Mouse (Mus musculus) cerebral cortex, adult 2 months (tissue): Measurements from ENCODE around the gene Tmem203.

ENCODE experiments used
- WGBS: fragments of 180-500 bp; shearing (Covaris S2); methylation state at CpG from one replicate; pipeline ENCODE4 v1.1.7; 2018; 5-methylcytosine and 5-hydroxymethylcytosine counted together

The Tmem203 gene

DNA sequence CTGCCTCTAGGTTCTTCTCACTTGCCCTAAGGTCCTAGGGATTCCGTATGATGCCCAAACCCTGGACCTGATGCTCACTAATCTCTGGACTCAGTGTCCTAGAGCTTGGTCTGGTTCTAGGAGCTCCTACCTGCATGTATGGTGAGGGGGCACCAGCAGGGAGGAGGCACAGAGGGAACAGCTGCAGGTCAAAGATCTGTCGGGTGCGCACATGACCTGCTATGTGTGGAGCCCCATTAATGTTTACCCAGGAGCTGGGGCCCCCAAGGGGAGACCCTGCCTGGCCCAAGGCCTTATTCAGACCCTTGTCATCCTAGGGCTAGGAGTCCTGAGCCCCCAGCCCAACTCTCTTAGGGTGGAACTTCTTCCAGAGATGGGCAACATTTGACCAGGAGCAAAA lies 21.2 kb upstream of the Tmem203 start, which contains the start of gene Slc34a3:
Slc34a3 (minus strand) TSS at position 315 of the 400 bp plus-strand sequence.
- WGBS: 86% methylated on average over 3 of the region's 3 CpGs

DNA sequence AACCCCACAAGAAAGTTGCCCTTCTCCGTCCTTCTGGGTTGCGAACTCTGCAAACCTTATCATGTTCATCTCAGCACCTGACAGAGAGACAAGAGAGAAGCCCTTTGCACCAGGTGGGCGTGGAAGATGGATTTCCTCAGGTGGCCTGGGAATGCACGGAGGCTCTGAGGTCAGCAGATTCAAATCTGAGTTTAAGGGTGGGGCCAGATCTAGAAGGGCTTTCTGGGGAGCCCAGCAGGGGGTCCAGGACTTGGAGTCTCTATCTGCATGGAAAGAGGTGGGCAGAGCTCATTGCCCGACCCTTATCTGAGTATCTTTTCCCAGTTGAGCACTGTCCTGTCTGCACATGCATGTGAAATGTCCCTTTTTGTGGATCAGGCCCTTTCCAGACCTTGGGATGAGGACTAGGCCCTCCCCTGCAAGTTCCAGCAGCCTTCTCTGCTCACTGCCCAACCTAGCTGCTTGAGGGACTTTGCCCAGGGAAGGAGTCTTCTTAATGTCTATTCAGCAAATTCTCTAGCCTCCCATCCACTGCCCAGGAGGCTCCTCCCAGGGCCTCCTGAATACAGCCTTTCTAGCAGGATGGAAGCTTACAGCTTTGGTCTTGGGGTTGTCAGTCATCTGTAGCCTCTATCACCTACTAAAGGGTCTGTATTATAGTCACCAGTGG lies 20.6 kb upstream of the Tmem203 start:
- 78% methylated on average over 5 of the region's 5 CpGs for WGBS

DNA sequence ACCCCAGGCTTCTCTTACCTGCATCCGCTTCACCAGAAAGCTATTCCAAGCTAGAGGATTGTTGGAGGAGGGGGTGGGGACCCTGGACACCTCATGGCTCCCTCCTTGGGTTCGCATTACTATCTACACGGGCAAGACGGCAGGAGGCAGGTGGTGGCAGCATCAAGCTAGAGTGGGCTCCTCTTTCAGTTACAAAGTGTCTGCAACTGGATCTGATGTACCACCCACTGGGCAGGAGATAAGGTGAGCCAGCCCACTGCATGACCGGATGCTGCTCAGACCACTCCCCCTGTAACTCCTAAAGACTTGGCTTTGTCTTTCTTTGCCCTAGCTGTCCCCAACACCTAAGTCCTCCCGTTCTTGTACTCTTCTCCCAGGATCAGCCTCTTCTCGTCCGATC lies 18.6 kb upstream of the Tmem203 start, which contains the start of gene Rnf224:
Rnf224 (minus strand) TSS at position 174 of the 400 bp plus-strand sequence.
- 49% methylated on average over 8 of the region's 8 CpGs for WGBS

DNA sequence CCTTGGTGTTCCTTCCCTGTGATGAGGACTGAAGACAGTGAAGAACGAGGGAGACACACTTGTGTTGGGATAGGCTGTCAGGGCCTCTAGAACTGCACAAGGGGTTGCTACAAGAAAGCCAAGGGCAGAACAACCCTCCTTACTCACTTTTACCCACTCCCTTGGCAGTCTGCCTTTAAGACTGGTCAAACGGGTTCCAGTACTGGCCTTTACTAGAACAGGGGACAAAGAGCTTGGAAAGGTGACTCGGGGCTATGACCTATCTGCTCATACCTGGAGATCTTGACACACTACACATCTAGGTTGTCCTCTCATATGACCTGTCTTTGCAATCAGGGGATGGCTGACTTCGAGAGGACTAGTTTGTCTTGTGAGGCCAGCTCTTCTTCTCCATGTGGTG lies 17.7 kb upstream of the Tmem203 start:
- 75% methylated on average over 4 of the region's 4 CpGs for WGBS

DNA sequence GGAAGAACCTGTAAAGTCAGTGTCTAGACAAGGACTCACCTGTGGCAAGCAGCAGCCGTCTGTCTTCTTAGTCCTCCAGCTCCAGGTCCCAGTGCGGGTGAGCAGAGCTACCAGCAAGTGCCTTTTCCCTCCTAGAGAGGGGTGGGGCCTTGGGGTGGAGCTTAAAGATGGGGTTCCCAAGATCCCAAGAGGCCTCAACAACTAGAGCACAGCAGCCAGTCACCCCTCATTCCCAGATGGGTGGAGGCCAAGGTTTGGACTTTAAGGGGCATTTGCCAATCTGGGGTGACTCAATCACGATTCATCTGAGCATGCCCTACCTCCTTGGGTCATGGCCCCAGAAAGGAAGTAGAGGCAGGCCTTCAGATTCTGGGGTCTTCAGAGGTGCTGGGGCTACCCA lies 15.5 kb upstream of the Tmem203 start:
- WGBS: 88% methylated on average over 3 of the region's 3 CpGs

DNA sequence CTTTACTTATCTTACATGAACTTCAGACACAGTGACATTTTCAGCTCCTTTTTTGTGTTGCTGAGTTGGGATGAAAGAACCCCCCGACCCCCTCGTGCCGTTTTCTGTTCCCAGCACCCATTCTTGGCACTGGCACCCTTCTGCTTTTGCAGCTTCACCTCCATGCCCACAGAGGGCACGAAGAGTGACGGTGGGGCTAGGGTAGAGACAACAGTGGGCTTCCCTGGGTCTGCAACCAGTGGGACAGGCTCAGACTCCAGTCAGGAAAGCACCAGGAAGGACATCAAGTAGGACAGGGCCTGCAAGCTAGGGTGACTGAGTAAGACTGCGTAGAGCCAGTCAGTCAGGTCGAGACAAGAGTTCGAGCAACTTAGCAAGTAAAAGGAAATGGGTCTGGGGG lies 14.9 kb upstream of the Tmem203 start:
- WGBS: 58% methylated on average over 8 of the region's 8 CpGs

DNA sequence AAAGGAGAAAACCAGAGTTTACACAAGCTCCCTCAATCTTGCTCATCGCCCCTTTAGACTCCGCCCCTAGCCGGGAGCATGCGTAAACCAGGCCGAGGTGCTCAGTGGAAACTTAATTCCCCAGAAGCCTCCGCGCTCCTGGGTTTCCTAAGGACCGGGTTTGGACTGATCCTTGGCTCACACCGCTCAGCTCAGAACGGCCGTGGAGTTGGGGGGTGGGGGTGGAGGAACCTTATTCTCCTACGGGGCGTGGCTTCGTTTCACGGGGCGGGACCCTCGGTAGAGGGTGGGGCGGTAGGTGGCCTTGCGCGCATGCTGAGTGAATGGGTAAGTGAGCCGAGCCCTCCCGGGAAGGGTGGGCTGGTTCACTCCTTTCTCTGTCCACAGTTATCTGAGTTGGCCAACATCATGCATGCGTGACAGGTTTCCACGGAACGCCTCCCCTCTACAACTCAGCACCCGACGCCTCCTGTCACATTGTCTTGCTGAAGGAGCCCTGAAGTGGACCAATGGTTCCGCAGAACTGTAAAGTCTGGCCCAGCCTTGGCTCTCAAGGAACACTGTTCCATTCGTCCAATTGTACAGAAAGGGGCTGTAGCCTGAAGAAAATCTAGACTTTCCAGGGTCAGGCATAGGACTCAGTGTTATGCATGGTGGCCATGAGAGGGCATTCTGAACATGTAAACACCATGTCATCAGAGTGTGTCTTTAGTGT lies 14.4 kb upstream of the Tmem203 start:
- WGBS: 1% methylated on average over 29 of the region's 29 CpGs

DNA sequence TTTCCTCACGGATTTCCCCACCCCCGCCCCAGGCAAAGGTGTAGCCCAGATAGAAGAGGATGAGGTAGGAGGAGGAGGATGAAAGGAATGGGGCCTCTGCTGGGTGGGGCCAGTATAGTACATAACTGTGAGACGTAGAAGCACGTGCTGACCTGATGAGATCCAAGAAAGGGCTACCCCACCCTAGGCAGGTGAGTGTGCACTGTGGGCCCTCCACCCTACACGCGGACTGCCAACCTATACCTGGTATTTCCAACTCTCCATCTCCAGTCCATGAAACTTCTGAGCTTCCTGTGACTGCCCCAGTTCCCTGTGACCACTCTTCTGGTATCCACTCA lies 13.8 kb upstream of the Tmem203 start:
- 20% methylated on average over 6 of the region's 6 CpGs for WGBS

DNA sequence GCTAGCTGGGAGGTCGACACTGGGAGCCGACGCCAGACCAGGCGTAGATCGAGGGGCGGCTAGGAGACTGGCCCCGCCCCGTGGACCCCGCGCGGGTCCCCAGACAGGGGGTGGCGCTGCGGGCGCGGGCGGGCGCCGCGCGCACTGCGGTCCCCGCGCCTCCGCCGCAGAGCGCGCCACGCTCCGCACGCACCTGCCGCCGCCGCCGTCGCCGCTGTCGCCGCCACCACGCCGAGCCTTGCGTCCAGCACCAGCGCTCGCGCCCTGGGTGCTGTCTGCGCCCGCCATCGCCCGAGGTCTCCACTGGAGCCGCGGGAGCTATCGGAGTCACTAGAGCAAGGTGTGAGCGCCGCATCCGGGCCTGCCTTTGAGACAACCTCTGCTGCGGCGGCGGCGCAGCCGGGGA lies 13.1 kb upstream of the Tmem203 start, which contains the start of the genes Rnf208 and Cysrt1:
Rnf208 (plus strand) TSS at position 155 of the 406 bp plus-strand sequence.
Cysrt1 (minus strand) TSS at position 352 of the 406 bp plus-strand sequence.
- WGBS: under 1% methylated on average over 48 of the region's 59 CpGs

DNA sequence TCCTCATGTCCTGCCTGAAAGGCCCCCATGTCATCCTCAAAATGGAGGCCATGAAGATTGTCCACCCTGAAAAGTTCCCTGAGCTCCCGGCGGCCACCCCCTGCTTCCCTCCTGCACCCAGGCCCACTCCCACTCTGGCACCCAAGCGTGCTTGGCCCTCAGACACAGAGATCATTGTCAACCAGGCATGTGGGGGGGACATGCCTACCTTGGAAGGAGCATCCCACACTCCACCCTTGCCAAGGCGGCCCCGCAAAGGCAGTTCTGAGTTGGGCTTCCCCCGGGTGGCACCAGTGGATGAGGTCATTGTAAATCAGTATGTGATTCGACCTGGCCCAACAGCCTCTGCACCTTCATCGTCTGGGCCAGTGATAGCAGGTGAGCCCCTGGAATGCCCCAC lies 11.9 kb upstream of the Tmem203 start:
- 64% methylated on average over 8 of the region's 8 CpGs for WGBS

DNA sequence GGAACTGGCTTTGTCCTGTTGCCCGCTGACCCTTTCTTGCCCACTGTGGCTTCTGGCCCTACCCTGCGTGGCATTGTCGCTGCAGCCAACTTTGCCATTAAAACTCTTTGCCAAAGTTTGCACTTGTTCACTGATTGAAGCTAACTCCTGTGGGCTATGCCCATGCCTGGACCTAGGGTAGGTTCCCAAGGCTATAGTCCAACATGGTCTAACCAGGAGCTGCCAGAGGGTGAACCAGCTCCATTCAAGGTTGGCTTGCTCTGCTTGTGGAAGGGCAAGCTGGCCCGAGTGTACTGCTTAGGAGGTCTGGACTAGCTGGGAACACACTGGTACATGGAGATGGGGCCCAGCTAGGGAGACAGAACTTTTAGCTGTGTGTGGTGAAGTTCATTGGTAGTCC lies 11.1 kb upstream of the Tmem203 start:
- WGBS: 86% methylated on average over 4 of the region's 4 CpGs

DNA sequence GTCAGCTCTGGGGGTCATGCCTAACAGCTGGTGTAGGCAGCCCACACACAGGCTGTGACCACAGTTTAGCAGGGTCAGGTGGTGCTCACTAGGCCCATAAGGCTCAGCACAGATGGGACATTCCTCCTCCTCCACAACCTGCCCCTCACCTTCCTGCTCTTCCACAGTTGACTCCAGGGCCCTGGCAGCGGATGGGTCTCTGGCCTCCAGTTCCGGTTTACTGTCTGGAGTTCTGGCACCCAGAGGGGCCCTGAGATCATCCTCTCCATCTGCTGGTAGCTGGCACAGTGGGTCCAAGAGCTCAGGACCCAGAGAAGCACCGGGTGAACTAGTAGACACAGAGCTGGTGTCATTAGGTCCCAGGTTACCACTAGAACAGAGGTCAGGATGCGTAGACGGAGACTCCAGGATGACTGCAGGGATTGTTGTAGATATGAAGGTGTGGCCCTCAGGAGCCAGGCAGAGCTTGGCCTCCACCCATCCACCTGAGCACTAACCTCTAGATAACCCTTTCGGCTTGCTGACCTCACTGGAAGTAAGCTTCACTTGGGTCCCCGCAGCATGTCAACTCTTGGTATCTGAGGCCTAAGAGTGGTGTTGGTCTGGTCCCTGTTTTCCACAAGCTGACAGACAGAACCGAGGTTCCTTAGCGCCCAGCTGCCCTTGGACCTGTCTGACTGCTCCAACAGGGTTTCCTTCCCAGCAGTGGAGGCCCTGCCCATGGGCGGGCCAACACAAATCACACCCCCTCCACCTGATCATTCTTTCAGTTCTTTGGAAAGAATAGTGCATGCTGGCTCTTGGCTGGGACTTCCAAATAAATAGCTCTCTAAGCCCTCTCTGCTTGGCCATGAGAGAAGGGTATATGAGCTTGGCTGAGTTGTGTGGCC lies 8.8 kb upstream of the Tmem203 start, which contains the start of gene AL732309.1:
AL732309.1 (minus strand) TSS at position 681 of the 890 bp plus-strand sequence.
- 89% methylated on average over 10 of the region's 10 CpGs for WGBS

DNA sequence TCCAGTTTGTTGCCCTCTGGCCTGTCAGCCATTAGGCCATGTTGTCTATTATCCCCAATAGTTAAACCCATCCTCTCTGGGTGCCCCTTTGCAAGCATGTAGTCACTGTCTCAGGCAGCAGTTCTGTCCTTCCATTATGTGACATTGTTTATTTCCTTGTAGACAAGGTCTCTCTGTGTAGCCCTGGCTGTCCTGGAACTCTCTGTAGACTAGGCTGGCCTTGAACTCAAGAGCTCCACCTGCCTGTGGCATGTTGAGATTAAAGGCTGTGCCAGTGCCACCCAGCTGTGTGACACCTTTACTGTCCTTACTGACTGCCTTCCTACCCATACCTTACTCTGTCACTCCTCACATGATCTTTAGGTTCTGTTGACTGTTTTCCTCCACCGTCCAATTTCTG lies 2.9 kb upstream of the Tmem203 start:
- WGBS: 89% methylated on average over 1 of the region's 1 CpGs

DNA sequence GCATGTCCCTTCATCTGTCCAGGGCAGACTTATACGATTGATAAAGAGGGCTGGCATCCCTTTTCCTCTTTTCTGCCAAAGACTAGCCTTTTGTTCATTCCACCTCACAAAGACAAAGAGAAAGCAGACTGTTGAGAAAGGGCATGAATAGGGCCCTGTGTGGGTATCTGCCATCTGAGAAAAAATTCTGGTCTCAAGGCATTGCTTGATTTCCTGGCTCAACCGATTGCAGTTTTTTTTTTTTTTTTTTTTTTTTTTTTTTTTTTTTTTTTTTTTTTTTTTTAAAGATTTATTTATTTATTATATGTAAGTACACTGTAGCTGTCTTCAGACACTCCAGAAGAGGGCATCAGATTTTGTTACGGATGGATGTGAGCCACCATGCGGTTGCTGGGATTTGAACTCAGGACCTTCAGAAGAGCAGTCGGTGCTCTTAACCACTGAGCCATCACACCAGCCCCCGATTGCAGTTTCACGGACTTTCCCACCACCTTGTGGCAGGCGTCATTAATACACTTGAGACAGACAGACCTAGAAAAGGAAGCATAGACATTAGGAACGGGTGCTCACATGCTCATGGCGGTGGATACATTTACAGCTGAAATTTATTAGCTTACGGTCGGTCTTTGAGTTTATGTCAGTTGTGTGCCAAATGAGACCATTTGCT lies 1.3 kb downstream of the Tmem203 start:
- WGBS: 39% methylated on average over 12 of the region's 12 CpGs

DNA sequence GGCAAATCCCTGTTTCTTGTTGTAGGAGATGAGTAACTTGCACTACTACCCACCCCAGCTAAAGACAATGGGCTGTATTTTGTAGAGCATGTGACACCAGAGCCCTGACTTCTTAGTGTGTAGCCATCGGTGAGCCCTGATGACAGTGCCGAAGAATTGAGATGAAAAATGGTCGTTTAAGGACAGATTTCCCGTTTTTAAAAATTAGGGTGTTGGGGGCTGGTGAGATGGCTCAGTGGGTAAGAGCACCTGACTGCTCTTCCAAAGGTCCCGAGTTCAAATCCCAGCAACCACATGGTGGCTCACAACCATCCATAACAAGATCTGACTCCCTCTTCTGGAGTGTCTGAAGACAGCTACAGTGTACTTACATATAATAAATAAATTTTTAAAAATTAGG lies 2.0 kb downstream of the Tmem203 start:
- WGBS: 77% methylated on average over 5 of the region's 5 CpGs

DNA sequence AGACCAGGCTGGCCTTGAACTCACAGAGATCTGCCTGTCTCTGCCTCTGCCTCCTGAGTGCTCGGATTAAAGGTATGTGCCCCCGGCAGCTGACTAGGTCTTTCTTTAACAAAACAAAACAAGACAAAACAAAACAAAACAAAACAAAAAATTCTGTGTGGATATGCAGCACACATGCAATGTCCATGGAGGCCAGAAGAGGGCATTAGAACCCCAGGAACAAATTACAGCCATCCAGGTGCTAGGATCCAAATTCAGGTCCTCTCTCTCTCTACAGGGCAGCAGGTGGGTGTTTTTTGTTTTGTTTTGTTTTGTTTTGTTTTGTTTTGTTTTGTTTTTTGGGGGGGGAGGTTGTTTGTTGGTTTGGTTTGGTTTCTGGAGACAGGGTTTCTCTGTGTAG lies 3.6 kb downstream of the Tmem203 start:
- WGBS: 59% methylated on average over 2 of the region's 2 CpGs

DNA sequence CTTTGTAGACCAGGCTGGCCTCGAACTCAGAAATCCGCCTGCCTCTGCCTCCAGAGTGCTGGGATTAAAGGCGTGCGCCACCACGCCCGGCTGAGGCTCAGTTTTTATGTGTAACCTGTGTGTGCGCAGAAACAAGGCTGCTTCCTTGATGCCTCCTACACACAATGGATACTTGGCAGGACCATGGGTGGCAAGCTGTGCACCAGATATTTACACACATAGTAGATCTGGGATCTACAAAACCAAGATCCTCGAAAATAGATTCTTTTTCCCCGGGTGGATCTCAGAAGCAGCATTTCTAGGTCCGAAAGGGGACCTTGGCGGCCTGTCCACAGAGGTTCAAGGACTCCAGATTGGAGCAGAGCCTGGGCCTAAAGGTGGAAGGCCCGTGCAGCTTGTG lies 6.6 kb downstream of the Tmem203 start:
- WGBS: 29% methylated on average over 12 of the region's 12 CpGs

DNA sequence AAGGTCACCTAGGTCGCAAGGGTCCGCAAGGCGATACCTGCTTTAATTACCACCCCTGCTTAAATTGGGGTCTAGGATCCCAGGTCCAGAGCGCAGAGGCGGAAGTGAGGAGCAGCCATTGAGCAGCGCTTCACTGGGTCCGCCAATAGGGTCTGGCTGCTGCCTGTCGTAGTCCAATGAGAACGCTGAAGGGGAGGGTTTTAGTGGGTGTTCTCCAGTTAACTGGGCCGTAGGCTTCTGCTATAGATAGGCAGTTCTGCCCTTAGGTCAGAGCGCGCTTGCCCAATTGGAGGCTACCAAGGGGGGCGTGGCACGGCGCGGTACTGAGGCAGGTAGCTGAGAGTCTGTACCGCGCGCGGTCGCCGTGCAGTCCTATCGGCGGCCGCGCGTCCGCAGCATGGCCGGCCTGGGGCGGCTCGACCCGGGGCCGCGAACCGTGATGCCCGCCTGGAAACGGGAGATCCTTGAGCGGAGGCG lies 7.1 kb downstream of the Tmem203 start, which contains the start of gene Tprn:
Tprn (plus strand) TSS at position 328 of the 477 bp plus-strand sequence.
- WGBS: under 1% methylated on average over 39 of the region's 39 CpGs

DNA sequence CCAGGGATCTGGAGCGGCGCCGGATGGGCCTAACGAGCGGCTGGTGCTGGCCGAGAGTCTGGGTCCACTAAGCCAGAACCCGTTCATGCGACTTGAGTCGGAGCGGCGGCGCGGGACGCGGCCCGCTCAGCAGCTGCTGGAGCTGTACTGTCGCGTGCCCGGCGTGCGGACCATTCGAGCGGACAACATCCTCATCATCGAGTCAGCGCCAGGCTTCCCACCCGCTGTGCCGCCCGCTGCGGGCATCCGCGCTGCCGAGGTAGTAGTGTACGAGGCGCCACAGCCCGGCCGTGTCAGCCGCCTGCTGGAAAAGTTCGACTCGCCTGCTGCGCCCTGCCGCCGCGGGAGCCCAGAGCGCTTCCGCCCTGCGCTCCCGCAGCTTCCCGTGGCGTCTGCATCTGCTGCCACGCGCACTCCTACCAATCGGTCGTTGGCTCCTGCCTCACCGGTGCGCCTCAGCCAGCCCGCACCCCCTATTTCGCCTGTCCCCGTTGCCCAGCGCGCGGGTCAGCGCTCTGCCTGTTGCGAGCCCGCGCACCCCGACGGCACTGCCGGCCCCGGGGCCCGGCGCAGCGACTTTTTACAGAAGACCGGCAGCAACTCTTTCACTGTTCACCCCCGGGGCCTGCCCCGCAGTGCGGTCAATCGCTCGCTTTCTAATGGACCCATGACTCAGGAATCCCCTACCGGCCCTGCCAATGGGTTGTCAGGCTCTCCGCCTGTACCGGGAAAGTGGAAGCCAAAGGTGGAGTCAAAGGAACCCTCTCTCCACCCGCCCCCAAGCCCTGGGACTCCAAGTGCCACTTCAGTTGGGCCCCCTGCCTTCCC lies 7.8 kb downstream of the Tmem203 start:
- WGBS: under 1% methylated on average over 82 of the region's 82 CpGs

DNA sequence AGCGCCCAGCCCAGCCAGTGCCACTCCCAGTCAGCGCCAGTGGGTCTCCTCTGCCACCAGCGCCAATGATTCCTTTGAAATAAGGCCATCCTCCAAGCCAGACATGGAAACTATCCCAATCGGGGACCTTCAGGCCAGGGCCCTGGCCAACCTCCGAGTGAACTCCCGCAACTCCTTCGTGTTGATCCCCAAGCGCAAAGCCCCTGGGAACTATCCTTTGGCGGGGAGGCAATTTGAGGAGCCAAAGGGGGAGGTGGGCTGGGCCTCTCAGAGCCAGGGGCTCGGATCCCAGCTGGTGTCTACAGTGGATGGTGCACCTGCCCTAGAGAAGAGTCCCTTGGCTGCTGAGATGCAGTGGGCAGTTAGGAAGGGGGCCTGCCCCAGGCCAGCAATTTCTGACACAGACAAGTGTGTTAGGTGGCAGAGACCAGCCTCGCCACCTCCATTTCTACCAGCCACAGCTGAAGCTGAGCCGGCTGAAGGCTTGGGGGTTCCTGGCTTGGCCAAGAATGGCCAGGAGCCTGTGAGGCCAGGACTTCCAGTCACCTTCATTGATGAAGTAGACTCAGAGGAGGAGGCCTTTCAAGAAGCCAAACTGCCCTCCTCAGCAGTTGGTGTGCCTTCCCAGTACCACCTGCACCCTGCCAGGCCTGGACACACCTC lies 8.5 kb downstream of the Tmem203 start:
- WGBS: 33% methylated on average over 12 of the region's 12 CpGs
